Mouse (Mus musculus): ENCODE measurements around the gene Aoc1. TPM values are rescaled to one million over a fixed set of nuclear protein-coding genes. Genes with fewer than 3 reads are reported as not detected.

The Aoc1 gene
- total and polyA plus RNA-seq, 2 experiments = 0.09 to 0.17 TPM

DNA sequence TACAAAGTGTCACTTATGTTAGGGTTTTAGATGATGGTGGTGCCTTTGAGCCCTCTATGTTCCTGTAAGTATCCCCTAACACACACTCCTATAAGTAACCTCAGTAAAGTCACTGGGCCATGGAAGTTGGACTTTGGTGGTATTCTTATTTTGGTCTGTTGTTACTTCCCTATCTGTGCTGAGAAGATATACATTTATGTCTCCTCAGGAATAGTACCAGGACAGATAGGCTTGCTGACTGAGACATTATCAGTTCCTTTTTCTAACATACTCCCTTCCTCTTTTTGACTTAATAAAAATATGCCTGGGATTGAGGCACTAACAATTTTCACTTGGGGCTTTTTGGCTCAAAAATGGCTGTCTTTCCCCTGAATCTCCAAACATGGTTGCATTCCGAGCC lies 40.3 kb upstream of the Aoc1 start:
- H3K27me3 ChIP-seq (ENCODE audit: control insufficient read depth, insufficient read depth, low read length) = no peaks in the 10 kb centered on the region
- peaks cover 9% of the 10 kb centered on the region for H3K36me3 ChIP-seq (ENCODE audit: control insufficient read depth, insufficient read depth, low read length)
- peaks cover 15% of the 10 kb centered on the region for H3K4me1 ChIP-seq (ENCODE audit: control insufficient read depth, insufficient read depth, low read length)
- H3K4me3 ChIP-seq (ENCODE audit: insufficient read depth, low read depth, low read length) = no peak overlapping the region
- H3K9ac ChIP-seq (ENCODE audit: low read depth, low read length) = no peak overlapping the region
- no peaks in the 10 kb centered on the region for H3K79me2 ChIP-seq (ENCODE audit: control insufficient read depth, insufficient read depth, low read length)
- no peak overlapping the region for H3K27ac ChIP-seq (replicated peaks; ENCODE audit: insufficient read depth, low read depth, low read length)
- DNase-seq (ENCODE audit: extremely low read depth, low read depth, low spot score) = peak; percentile 39
- 83% methylated on average over 1 of the region's 1 CpGs for WGBS
- TF ChIP-seq POLR2A (IDR thresholded peaks at IDR 0.05; ENCODE audit: extremely low read depth, insufficient read depth, low read length) (no peak), CTCF (IDR thresholded peaks at IDR 0.05; ENCODE audit: low read depth, low read length) (no peak)

DNA sequence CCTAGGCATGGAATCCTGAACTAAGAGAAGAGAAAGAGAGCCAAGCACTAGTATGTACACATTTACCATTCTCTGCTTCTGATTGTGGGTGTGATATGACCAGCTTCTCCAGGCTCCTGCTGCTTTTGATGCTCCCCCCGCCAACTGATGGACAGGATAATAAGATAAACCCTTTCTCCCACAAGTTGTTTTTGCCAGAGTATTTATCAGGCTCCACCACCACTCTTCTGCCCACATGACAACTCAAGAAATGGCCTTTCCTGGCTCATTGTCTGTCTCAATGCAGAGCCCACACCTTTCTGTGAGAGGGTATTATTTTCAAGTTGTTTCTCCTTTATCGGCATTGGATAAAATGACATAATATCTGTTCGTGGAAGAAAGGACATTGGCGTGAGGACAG lies 39.2 kb upstream of the Aoc1 start:
- 98% methylated on average over 4 of the region's 4 CpGs for WGBS
- Histone ChIP-seq H3K27me3 (ENCODE audit: control insufficient read depth, insufficient read depth, low read length) (no peaks in the 10 kb centered on the region), H3K4me1 (ENCODE audit: control insufficient read depth, insufficient read depth, low read length) (peaks cover 15% of the 10 kb centered on the region), H3K9ac (ENCODE audit: low read depth, low read length) (no peak overlapping the region), H3K27ac (replicated peaks; ENCODE audit: insufficient read depth, low read depth, low read length) (no peak overlapping the region), H3K79me2 (ENCODE audit: control insufficient read depth, insufficient read depth, low read length) (peaks cover 3% of the 10 kb centered on the region; the same call in 1 of the 2 replicates), H3K36me3 (ENCODE audit: control insufficient read depth, insufficient read depth, low read length) (peaks cover 9% of the 10 kb centered on the region), H3K4me3 (ENCODE audit: insufficient read depth, low read depth, low read length) (no peak overlapping the region)
- no peak for TF ChIP-seq POLR2A (IDR thresholded peaks at IDR 0.05; ENCODE audit: extremely low read depth, insufficient read depth, low read length)
- no peak for TF ChIP-seq CTCF (IDR thresholded peaks at IDR 0.05; ENCODE audit: low read depth, low read length)
- DNase-seq (ENCODE audit: extremely low read depth, low read depth, low spot score) = no peak

DNA sequence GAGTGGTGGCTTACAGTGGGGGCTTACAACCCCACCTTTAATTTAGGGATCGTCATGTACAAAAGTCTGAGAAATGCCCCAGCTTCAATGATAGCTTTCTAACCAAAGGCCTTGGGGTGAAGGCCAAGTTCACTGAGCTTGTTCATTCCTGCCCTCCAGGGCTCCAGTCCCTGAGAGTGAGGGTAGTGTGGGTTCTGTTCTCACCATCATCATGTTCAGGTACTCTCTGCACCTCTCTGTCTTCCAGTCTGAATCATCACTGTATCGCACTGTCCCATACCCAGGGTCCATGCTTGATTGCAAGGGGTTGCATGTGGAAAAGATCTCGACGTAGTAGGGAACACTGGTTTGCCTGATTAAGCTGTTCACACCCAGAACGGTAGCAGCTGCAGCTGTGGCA lies 37.5 kb upstream of the Aoc1 start:
- Histone ChIP-seq H3K79me2 (ENCODE audit: control insufficient read depth, insufficient read depth, low read length) (peaks cover 3% of the 10 kb centered on the region; the same call in 1 of the 2 replicates), H3K9ac (ENCODE audit: low read depth, low read length) (no peak overlapping the region), H3K4me3 (ENCODE audit: insufficient read depth, low read depth, low read length) (no peak overlapping the region), H3K36me3 (ENCODE audit: control insufficient read depth, insufficient read depth, low read length) (peaks cover 9% of the 10 kb centered on the region), H3K4me1 (ENCODE audit: control insufficient read depth, insufficient read depth, low read length) (peaks cover 11% of the 10 kb centered on the region), H3K27me3 (ENCODE audit: control insufficient read depth, insufficient read depth, low read length) (no peaks in the 10 kb centered on the region), H3K27ac (replicated peaks; ENCODE audit: insufficient read depth, low read depth, low read length) (no peak overlapping the region)
- DNase-seq (ENCODE audit: extremely low read depth, low read depth, low spot score) = no peak
- TF ChIP-seq CTCF (IDR thresholded peaks at IDR 0.05; ENCODE audit: low read depth, low read length) (no peak), POLR2A (IDR thresholded peaks at IDR 0.05; ENCODE audit: extremely low read depth, insufficient read depth, low read length) (no peak)
- 93% methylated on average over 5 of the region's 5 CpGs for WGBS

- Histone ChIP-seq H3K9ac (ENCODE audit: low read depth, low read length) (no peak overlapping the region), H3K79me2 (ENCODE audit: control insufficient read depth, insufficient read depth, low read length) (peaks cover 3% of the 10 kb centered on the region; the same call in 1 of the 2 replicates), H3K27me3 (ENCODE audit: control insufficient read depth, insufficient read depth, low read length) (no peaks in the 10 kb centered on the region), H3K36me3 (ENCODE audit: control insufficient read depth, insufficient read depth, low read length) (peaks cover 9% of the 10 kb centered on the region), H3K4me3 (ENCODE audit: insufficient read depth, low read depth, low read length) (no peak overlapping the region), H3K27ac (replicated peaks; ENCODE audit: insufficient read depth, low read depth, low read length) (no peak overlapping the region), H3K4me1 (ENCODE audit: control insufficient read depth, insufficient read depth, low read length) (peaks cover 4% of the 10 kb centered on the region; the same call in 1 of the 2 replicates)
- DNase-seq (ENCODE audit: extremely low read depth, low read depth, low spot score) = no peak
- TF ChIP-seq POLR2A (IDR thresholded peaks at IDR 0.05; ENCODE audit: extremely low read depth, insufficient read depth, low read length) (no peak), CTCF (IDR thresholded peaks at IDR 0.05; ENCODE audit: low read depth, low read length) (no peak)
- 96% methylated on average over 5 of the region's 5 CpGs for WGBS
Measured at GRCm38 (mm10) chr6:48836146-48836545, 36.5 kb upstream of the Aoc1 start.

- WGBS = 93% methylated on average over 7 of the region's 7 CpGs
- H3K4me1 ChIP-seq (ENCODE audit: control insufficient read depth, insufficient read depth, low read length) = peaks cover 13% of the 10 kb centered on the region
- no peak overlapping the region for H3K27ac ChIP-seq (replicated peaks; ENCODE audit: insufficient read depth, low read depth, low read length)
- no peak for DNase-seq (ENCODE audit: extremely low read depth, low read depth, low spot score)
- peaks cover 14% of the 10 kb centered on the region; the same call in 1 of the 2 replicates for H3K79me2 ChIP-seq (ENCODE audit: control insufficient read depth, insufficient read depth, low read length)
- H3K36me3 ChIP-seq (ENCODE audit: control insufficient read depth, insufficient read depth, low read length) = peaks cover 9% of the 10 kb centered on the region
- no peak for TF ChIP-seq CTCF (IDR thresholded peaks at IDR 0.05; ENCODE audit: low read depth, low read length)
- no peak for TF ChIP-seq POLR2A (IDR thresholded peaks at IDR 0.05; ENCODE audit: extremely low read depth, insufficient read depth, low read length)
- H3K4me3 ChIP-seq (ENCODE audit: insufficient read depth, low read depth, low read length) = no peak overlapping the region
- H3K9ac ChIP-seq (ENCODE audit: low read depth, low read length) = no peak overlapping the region
- no peaks in the 10 kb centered on the region for H3K27me3 ChIP-seq (ENCODE audit: control insufficient read depth, insufficient read depth, low read length)
Measured at GRCm38 (mm10) chr6:48837516-48837915, 35.2 kb upstream of the Aoc1 start.

DNA sequence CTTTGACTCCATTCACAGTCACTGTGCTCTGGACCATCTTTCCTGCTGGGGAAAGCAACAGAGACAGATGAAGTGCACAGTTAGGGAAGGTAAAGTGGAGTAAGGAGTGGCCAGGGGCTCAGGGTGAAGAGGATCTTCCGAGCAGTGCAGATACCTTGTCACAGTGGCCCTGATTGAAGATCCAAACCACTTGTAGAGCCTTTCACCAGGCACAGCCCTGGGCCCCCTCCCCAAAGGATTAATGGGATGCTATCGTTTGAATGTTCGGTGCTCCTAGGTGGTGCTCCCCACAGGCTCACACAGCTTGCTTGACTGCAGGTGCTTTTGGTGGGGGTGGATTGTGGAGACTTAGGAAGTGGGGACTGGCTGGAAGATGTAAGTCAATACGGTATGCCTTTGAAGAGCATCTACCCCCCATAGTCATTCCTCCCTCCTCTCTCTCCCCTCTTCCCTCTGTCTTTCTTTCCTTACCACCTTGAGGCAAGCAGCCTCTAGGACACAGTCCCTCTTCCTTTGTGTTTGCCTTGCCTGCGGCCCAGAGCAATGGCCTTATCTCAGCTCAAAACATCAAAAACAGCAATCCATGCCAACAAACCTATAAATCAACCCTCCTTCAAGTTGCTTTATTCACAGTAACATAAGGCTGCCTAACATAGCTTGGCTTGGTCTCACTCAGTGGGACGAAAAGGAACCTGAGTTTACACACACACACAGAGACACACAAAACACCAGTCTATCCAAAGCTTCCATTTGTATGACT lies 34.2 kb upstream of the Aoc1 start:
- H3K9ac ChIP-seq (ENCODE audit: low read depth, low read length) = no peak overlapping the region
- peaks cover 7% of the 10 kb centered on the region for H3K36me3 ChIP-seq (ENCODE audit: control insufficient read depth, insufficient read depth, low read length)
- 74% methylated on average over 6 of the region's 6 CpGs for WGBS
- H3K27me3 ChIP-seq (ENCODE audit: control insufficient read depth, insufficient read depth, low read length) = no peaks in the 10 kb centered on the region
- H3K27ac ChIP-seq (replicated peaks; ENCODE audit: insufficient read depth, low read depth, low read length) = no peak overlapping the region
- no peak overlapping the region for H3K4me3 ChIP-seq (ENCODE audit: insufficient read depth, low read depth, low read length)
- no peak for TF ChIP-seq CTCF (IDR thresholded peaks at IDR 0.05; ENCODE audit: low read depth, low read length)
- TF ChIP-seq POLR2A (IDR thresholded peaks at IDR 0.05; ENCODE audit: extremely low read depth, insufficient read depth, low read length) = no peak
- peaks cover 14% of the 10 kb centered on the region; the same call in 1 of the 2 replicates for H3K79me2 ChIP-seq (ENCODE audit: control insufficient read depth, insufficient read depth, low read length)
- no peak for DNase-seq (ENCODE audit: extremely low read depth, low read depth, low spot score)
- H3K4me1 ChIP-seq (ENCODE audit: control insufficient read depth, insufficient read depth, low read length) = peaks cover 17% of the 10 kb centered on the region
